Mouse (Mus musculus) embryo, embryonic 10 days (tissue): ENCODE results near the gene Pianp.

Experiments
- DNase-seq: peaks from one replicate; pipeline ENCODE4 v3.0.0-alpha.2; 2015; ENCODE audit warnings: low spot score

The Pianp gene

DNA sequence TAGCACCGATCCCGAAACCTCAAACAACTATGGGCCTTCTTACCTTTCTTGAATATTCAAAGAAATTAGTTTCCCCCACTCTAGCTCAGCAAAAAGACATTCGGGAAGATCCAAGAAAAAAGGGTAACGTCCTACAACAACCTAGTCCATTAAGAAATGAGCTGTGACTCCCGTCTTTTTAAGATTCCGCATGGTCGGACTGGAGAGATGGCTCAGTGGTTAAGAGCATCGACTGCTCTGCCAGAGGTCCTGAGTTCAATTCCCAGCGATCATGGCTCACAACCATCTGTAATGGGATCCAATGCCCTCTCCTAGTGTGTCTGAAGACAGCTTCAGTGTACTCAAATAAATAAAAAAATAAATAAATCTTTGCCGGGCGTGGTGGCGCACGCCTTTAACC, 11.6 kb downstream of the Pianp start:
- no peak for DNase-seq

- DNase-seq, result peak; percentile 100
Measured at GRCm38 (mm10) chr6:125008586-125009128, 12.2 kb downstream of the Pianp start.

DNA sequence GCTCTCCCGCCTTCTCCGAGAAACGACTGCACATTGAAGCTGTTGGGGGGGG, 12.5 kb downstream of the Pianp start, which contains the start of gene Zfp384:
Gene Zfp384, plus strand, starts transcription at position 17 of the 52 bp plus-strand sequence.
- DNase-seq, result no peak

- peak; percentile 84 for DNase-seq
Measured at GRCm38 (mm10) chr6:125009181-125010073, 12.9 kb downstream of the Pianp start.

- DNase-seq, result no peak
Measured at GRCm38 (mm10) chr6:125017682-125018081, 21.2 kb downstream of the Pianp start.

- DNase-seq, result peak; percentile 76
Measured at GRCm38 (mm10) chr6:125030532-125030931, 34.0 kb downstream of the Pianp start.

GRCm38 (mm10) chr6:125031604-125032003, 35.1 kb downstream of the Pianp start:
- no peak for DNase-seq

DNA sequence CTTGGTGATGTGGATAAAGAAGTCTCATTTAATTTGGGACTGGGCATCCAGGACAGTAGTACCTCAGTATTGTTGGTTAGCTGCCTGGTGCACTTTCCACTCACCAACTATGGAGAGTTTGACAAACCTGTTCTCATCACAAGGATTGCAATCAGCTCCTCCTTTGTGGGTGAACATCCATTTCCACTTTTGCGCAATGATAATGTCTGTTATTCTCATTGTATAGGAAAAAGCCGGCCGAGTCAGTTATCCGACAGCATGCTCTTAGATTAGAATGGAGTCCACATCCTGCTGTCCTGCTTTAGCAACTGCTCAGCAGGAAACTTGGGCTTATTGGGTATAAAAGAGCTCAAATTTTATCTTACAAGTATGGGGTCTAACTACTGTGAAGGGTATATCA, 42.2 kb downstream of the Pianp start:
- DNase-seq, result no peak

GRCm38 (mm10) chr6:125039131-125039530, 42.6 kb downstream of the Pianp start:
- no peak for DNase-seq

DNA sequence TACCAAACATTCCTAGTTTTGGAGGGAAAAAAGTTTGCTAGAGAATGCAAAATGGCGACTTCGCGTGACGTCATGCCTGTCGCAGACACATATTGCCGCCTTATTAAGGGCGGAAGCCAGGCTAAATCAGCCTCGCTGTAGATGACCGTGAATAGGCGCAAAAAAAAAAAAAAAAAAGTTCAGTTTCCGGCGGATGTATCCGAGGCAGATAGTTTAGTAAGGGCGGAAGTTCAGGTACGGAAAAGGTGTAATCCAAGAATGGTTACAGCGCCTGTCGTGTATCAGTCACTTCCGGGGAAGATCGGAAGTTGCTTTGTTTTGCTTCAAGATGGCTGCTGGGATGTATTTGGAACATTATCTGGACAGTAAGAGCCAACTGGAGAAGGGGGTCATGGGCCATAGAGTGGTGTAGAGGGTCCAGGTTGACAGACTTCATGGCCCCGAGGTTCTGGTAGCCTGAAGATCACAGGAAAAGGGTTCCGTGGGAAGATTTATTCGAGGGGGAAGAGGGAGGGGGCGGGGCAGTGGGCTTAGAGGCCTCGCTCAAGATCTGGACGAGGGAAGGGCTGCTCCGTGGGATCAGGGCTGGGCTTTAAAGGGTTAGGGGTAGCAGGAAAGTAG, 43.1 kb downstream of the Pianp start, which contains the start of gene Ing4:
Gene Ing4, plus strand, starts transcription at position 228 of the 621 bp plus-strand sequence.
- DNase-seq, result peak; percentile 99

DNA sequence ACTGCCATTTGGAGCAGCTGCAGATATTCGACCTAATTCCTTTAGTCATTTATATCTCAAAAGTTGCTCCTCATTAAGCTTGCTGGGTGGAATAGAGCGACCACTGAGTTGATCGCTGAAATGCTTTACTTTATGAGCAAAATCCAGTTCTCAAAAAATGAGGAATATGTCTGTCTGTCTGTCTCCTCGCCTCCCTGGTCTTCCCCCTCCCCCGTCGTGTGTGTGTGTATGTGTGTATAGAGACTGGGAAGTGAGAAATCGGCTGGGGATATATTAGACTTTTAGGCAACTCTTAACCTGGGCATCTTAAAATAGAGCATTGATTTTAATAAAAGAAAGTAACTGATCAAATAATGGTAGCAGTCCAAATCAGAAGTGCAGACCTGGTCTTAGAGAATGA, 43.7 kb downstream of the Pianp start:
- DNase-seq, result no peak

DNA sequence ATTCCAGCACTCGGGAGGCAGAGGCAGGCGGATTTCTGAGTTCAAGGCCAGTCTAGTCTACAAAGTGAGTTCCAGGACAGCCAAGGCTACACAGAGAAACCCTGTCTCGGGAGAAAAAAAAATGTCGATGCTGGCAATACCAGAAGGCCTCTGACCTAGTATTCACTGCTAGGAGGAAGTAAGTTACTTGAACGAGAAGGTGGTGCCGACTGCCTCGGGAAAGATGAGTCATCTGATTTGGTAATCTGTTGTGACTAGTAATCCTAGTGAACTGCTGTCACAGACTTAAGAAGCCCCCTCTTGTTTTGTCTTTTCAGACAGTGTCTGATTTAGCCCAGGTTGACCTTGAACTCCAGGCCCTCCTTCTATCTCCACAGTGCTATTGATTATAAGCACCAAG, 44.6 kb downstream of the Pianp start:
- DNase-seq, result no peak

DNA sequence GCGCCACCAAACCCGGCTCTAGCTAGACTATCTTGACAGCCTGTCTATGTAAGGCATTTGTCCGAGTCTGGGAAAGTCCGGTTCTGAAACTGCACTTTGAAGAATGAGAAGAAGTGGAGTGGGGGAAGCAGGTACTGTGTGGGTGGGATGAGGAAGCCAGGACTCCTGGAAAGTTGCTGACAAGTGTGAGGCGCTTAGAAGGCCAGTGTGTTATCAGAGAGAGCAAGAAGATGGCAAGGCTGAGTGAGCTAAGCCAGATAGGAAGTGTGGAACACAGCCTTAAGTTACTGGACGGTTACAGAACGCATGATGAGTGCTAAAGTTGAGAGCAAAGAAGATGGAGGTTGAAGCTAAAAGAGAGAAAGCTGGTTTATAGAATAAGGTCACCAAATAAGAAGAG, 45.6 kb downstream of the Pianp start:
- DNase-seq, result no peak

DNA sequence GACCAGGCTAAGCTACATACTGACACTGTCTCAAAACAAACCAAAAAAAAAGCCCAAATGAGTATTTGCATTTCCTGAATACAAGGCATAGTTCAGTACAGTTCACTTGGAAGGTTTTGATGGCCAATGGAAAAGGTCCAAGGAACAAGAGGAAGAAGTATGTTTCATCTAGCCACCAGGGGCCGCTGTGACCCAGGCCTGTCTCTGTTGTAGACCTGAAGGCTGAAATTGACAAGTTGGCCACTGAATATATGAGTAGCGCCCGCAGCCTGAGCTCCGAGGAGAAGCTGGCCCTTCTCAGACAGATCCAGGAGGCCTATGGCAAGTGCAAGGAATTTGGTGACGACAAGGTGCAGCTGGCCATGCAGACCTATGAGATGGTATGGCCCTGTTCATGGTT, 50.2 kb downstream of the Pianp start:
- peak; percentile 86 for DNase-seq

DNA sequence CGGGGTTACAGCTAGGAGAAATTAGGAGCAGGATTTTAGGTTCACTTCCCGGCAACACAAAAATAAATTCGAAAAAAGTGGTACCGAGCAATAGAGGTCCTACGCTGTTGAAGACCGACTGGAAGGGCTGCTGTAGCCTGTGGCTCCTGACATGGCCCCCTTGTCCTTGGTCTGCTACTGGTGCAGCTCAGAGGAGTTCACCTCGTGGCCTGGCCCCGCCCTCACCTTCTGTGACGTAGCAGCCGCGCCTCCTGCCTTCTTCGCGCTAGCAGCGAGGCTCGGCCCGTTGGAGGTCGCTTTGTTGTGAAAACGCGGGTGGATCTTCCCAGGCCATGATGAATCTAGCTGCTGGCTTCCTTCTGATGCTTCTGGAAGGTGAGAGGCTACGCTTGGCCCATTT, 53.2 kb downstream of the Pianp start, which contains the start of gene Acrbp:
Gene Acrbp, plus strand, starts transcription at position 12 of the 400 bp plus-strand sequence.
- DNase-seq, result peak; percentile 36

DNA sequence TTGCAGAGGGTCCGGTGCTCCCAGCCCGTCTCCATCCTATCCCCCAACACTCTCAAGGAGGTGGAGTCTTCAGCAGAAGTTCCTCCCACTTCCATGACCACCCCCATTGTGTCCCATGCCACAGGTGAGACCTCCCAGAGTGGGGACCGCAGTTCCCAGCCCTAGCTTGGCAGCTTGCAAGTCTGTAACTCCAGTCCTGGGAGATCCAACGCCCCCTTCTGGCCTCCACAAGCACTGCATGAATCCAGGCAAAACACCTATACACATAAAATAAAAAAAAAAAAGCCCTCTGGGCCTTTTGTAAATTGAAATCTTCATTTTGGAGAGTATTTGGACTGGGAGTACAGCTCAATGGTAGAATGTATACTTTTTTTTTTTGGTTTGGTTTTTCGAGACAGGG, 54.7 kb downstream of the Pianp start:
- no peak for DNase-seq
